Mouse (Mus musculus) brain, embryonic 14.5 days (tissue): Measurements from ENCODE around the gene Sash1.

Experiments used
- CTCF ChIP-seq: fragments of 200-500 bp; IDR thresholded peaks from 2 replicates; pipeline ENCODE4 v1.5.1; 2012; ENCODE audit warnings: inconsistent platforms, mild to moderate bottlenecking, moderate library complexity, borderline replicate concordance; ENCODE audit not compliant: insufficient read depth, insufficient read length; ENCODE audit errors: extremely low read depth
- POLR2A ChIP-seq: fragments of 200-500 bp; IDR thresholded peaks from 2 replicates; pipeline ENCODE4 v1.6.1; 2012; ENCODE audit warnings: mild to moderate bottlenecking, inconsistent platforms, borderline replicate concordance; ENCODE audit not compliant: poor library complexity, insufficient read depth, insufficient read length, severe bottlenecking; ENCODE audit errors: extremely low read depth

GRCm38 (mm10) chr10:8878381-8878780 lies 7.5 kb downstream of the Sash1 start:
- no peak for TF ChIP-seq CTCF
- no peak for TF ChIP-seq POLR2A
